7 mouse cellular contexts compared by ENCODE assay signal in the genomic region with DNA sequence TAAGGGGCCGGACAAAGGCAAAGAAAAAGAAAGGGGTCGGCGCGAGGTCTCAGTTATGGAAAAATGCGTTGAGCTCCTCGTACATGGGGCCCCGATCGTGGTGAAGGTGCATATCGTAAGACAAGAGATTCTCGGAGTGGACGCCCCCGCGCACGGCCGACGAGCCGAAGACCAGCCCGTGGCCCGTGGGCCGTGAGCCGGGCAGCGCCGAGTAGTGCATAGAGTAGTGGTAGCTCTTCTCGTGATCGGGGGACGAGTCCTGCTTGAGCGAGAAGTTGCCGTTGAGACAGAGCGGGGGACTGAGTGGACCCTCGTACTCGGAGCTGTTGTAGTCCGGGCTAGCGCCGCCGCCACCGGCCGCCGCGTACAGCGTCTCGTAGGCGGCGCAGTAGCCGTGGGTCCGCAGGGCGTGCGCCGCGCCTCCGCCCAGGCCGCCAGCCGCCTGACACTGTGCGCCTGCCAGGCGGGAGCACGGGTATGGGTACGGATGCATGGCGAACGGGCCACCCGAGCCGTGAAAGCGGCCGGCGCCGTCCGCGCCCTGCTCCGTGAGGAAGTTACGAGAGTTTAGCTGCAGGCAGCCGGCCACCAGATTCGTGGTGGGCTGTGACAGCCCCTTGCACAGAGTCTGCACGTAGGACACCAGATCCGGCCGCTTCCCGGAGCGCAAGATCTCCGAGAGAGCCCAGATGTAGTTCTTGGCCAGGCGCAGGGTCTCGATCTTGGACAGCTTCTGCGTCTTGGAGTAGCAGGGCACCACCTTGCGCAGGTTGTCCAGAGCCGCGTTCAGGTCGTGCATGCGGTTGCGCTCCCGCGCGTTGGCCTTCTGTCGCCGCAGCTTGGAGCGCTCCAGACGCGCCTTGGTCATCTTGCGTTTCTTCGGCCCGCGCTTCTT. TPM values are rescaled to one million over a fixed set of nuclear protein-coding genes. Genes with fewer than 3 reads are reported as not detected.
DNase-seq lines count a peak whose midpoint lies in the region; ATAC-seq and TF ChIP-seq lines count a peak whose summit lies in the region.

No protein-coding gene starts in this region.

- H3K36me3 ChIP-seq in lung, embryonic 16.5 days (ENCODE audit: control insufficient read depth, insufficient read depth, low read length), result no peaks in the 10 kb centered on the region
- no peaks in the 10 kb centered on the region for H3K36me3 ChIP-seq in hindbrain, embryonic 14.5 days (replicated peaks; ENCODE audit: control insufficient read depth, insufficient read depth)
- no peaks in the 10 kb centered on the region for H3K36me3 ChIP-seq in midbrain, postnatal 0 days (ENCODE audit: insufficient read depth, low read length)

- peaks cover 99% of the 10 kb centered on the region for H3K27me3 ChIP-seq in lung, embryonic 16.5 days (ENCODE audit: control insufficient read depth, insufficient read depth, low read depth, low read length)
- H3K27me3 ChIP-seq in hindbrain, embryonic 14.5 days (ENCODE audit: control insufficient read depth, insufficient read depth, low read length), result peaks cover 91% of the 10 kb centered on the region
- peaks cover 85% of the 10 kb centered on the region for H3K27me3 ChIP-seq in midbrain, postnatal 0 days (ENCODE audit: insufficient read depth, low read length)

- DNase-seq in lung, adult 18-20 months, result no peak
- DNase-seq in embryo, embryonic 11 days, result peak; percentile 54
- no peak for DNase-seq in hindbrain, embryonic 14.5 days (ENCODE audit: low spot score)
- DNase-seq in midbrain, postnatal 0 days (ENCODE audit: low spot score), result no peak
- DNase-seq in layer of hippocampus, postnatal 10 days (ENCODE audit: low spot score in 2 of 2), result no peak
- DNase-seq in Muller cell, postnatal 12 days (ENCODE audit: inconsistent ontology term), result no peak

- TF ChIP-seq CTCF in midbrain, postnatal 0 days (IDR thresholded peaks at IDR 0.05), result no peak

- H3K4me3 ChIP-seq in lung, embryonic 16.5 days (ENCODE audit: low read length), result peak overlapping the region; percentile 31
- peak overlapping the region; percentile 46 for H3K4me3 ChIP-seq in hindbrain, embryonic 14.5 days (replicated peaks; ENCODE audit: low read length)
- peak overlapping the region; percentile 30 for H3K4me3 ChIP-seq in midbrain, postnatal 0 days (ENCODE audit: low read depth, low read length)

- ATAC-seq in lung, embryonic 16.5 days (ENCODE audit: low read depth), result peak; percentile 29
- ATAC-seq in hindbrain, embryonic 14.5 days (ENCODE audit: low FRiP score), result no peak
- no peak for ATAC-seq in midbrain, postnatal 0 days (ENCODE audit: low FRiP score)

- peaks cover 13% of the 10 kb centered on the region for H3K4me1 ChIP-seq in lung, embryonic 16.5 days (replicated peaks; ENCODE audit: control insufficient read depth, insufficient read depth, low read length)
- peaks cover 10% of the 10 kb centered on the region; the same call in 1 of the 2 replicates for H3K4me1 ChIP-seq in hindbrain, embryonic 14.5 days (replicated peaks; ENCODE audit: control insufficient read depth, insufficient read depth, low read length)
- no peaks in the 10 kb centered on the region; the same call in 1 of the 2 replicates for H3K4me1 ChIP-seq in midbrain, postnatal 0 days (ENCODE audit: insufficient read depth, low read length)

- no peak overlapping the region for H3K9ac ChIP-seq in lung, embryonic 16.5 days (ENCODE audit: low read length)
- H3K9ac ChIP-seq in hindbrain, embryonic 14.5 days, result peak overlapping the region; percentile 75
- H3K9ac ChIP-seq in midbrain, postnatal 0 days (replicated peaks; ENCODE audit: low read length, poor library complexity, severe bottlenecking), result no peak overlapping the region

- under 1% methylated on average over 96 of the region's 97 CpGs for WGBS in lung, embryonic 16.5 days
- WGBS in hindbrain, embryonic 14.5 days, result under 1% methylated on average over 91 of the region's 97 CpGs
- WGBS in midbrain, postnatal 0 days, result under 1% methylated on average over 97 of the region's 97 CpGs

- no peaks in the 10 kb centered on the region for H3K9me3 ChIP-seq in lung, embryonic 16.5 days (ENCODE audit: control insufficient read depth, low read length)
- H3K9me3 ChIP-seq in hindbrain, embryonic 14.5 days (ENCODE audit: control insufficient read depth, low read length), result no peaks in the 10 kb centered on the region
- H3K9me3 ChIP-seq in midbrain, postnatal 0 days (ENCODE audit: low read length), result no peaks in the 10 kb centered on the region

- peak overlapping the region; percentile 33 for H3K4me2 ChIP-seq in lung, embryonic 16.5 days (ENCODE audit: low read depth, low read length)
- peak overlapping the region; percentile 52 for H3K4me2 ChIP-seq in hindbrain, embryonic 14.5 days (replicated peaks)
- H3K4me2 ChIP-seq in midbrain, postnatal 0 days (ENCODE audit: low read depth, low read length, poor library complexity, severe bottlenecking), result peak overlapping the region; percentile 36

- H3K27ac ChIP-seq in lung, embryonic 16.5 days (ENCODE audit: low read length), result no peak overlapping the region
- H3K27ac ChIP-seq in hindbrain, embryonic 14.5 days, result peak overlapping the region; percentile 87
- no peak overlapping the region for H3K27ac ChIP-seq in midbrain, postnatal 0 days (ENCODE audit: low read depth, low read length)

RNA-seq across cellular contexts. Expression of a gene that starts 2.1 kb away (rescaled TPM):
- polyA plus RNA-seq in lung, embryonic 16.5 days (2015; fragmentation: Nextera tagmentation; extraction: Ambion mirVana), result 0.06 TPM in 1 of 2 replicates, not detected in the other
- 21.7 and 25.5 TPM in 2 replicates for polyA plus RNA-seq in hindbrain, embryonic 14.5 days (2014; fragmentation: Nextera tagmentation; extraction: Ambion mirVana)
- total RNA-seq in midbrain, postnatal 0 days (2014; rRNA removed), result 11.6 and 24.4 TPM in 2 replicates
- polyA plus RNA-seq in midbrain, postnatal 0 days (2015; fragmentation: Nextera tagmentation; extraction: Ambion mirVana), result 2.1 and 3.3 TPM in 2 replicates
- 100 to 1,000 TPM; 114 to 118 TPM for total RNA-seq in layer of hippocampus, postnatal 10 days (2021)

RNA-seq across cellular contexts. Expression of a gene that starts 20.8 kb away (rescaled TPM):
- 5.6 and 6.1 TPM in 2 replicates for polyA plus RNA-seq in lung, embryonic 16.5 days (2015; fragmentation: Nextera tagmentation; extraction: Ambion mirVana)
- polyA plus RNA-seq in hindbrain, embryonic 14.5 days (2014; fragmentation: Nextera tagmentation; extraction: Ambion mirVana), result 3.0 and 3.3 TPM in 2 replicates
- total RNA-seq in midbrain, postnatal 0 days (2014; rRNA removed), result 1.8 and 5.0 TPM in 2 replicates
- 4.2 and 5.3 TPM in 2 replicates for polyA plus RNA-seq in midbrain, postnatal 0 days (2015; fragmentation: Nextera tagmentation; extraction: Ambion mirVana)
- total RNA-seq in layer of hippocampus, postnatal 10 days (2021), result 10 to 100 TPM; 17.5 to 24.1 TPM

RNA-seq across cellular contexts. Expression of a gene that starts 30.8 kb away (rescaled TPM):
- polyA plus RNA-seq in lung, embryonic 16.5 days (2015; fragmentation: Nextera tagmentation; extraction: Ambion mirVana), result 55.9 and 61.3 TPM in 2 replicates
- polyA plus RNA-seq in hindbrain, embryonic 14.5 days (2014; fragmentation: Nextera tagmentation; extraction: Ambion mirVana), result 33.9 and 36.8 TPM in 2 replicates
- 31.2 and 56.1 TPM in 2 replicates for total RNA-seq in midbrain, postnatal 0 days (2014; rRNA removed)
- 23.8 and 28.2 TPM in 2 replicates for polyA plus RNA-seq in midbrain, postnatal 0 days (2015; fragmentation: Nextera tagmentation; extraction: Ambion mirVana)
- 10 to 100 TPM; 19.2 to 19.5 TPM for total RNA-seq in layer of hippocampus, postnatal 10 days (2021)

RNA-seq across cellular contexts. Expression of a gene that starts 56.2 kb away (rescaled TPM):
- 6.7 and 8.0 TPM in 2 replicates for polyA plus RNA-seq in lung, embryonic 16.5 days (2015; fragmentation: Nextera tagmentation; extraction: Ambion mirVana)
- not detected in 2 replicates for polyA plus RNA-seq in hindbrain, embryonic 14.5 days (2014; fragmentation: Nextera tagmentation; extraction: Ambion mirVana)
- not detected in 2 replicates for total RNA-seq in midbrain, postnatal 0 days (2014; rRNA removed)
- not detected in 2 replicates for polyA plus RNA-seq in midbrain, postnatal 0 days (2015; fragmentation: Nextera tagmentation; extraction: Ambion mirVana)
- total RNA-seq in layer of hippocampus, postnatal 10 days (2021), result 1 to 10 TPM; 1.4 to 1.6 TPM

RNA-seq across cellular contexts. Expression of a gene that starts 58.9 kb away (rescaled TPM):
- polyA plus RNA-seq in lung, embryonic 16.5 days (2015; fragmentation: Nextera tagmentation; extraction: Ambion mirVana), result 0.13 TPM in 1 of 2 replicates, not detected in the other
- 3.0 and 3.4 TPM in 2 replicates for polyA plus RNA-seq in hindbrain, embryonic 14.5 days (2014; fragmentation: Nextera tagmentation; extraction: Ambion mirVana)
- total RNA-seq in midbrain, postnatal 0 days (2014; rRNA removed), result 1.1 and 4.3 TPM in 2 replicates
- 3.4 and 3.9 TPM in 2 replicates for polyA plus RNA-seq in midbrain, postnatal 0 days (2015; fragmentation: Nextera tagmentation; extraction: Ambion mirVana)
- total RNA-seq in layer of hippocampus, postnatal 10 days (2021), result not detected
